Mouse (Mus musculus) C2C12 (cell line): ENCODE data around the gene Trmt1.
A peak's percentile ranks its signal among the peaks of the same experiment; 100 is the strongest.

Experiments
- CEBPB ChIP-seq: IDR thresholded peaks from one replicate; pipeline ENCODE4 v1.6.1; 2011; ENCODE audit warnings: low read depth, mild to moderate bottlenecking, control low read depth, moderate library complexity
- CTCF ChIP-seq: IDR thresholded peaks from one replicate; pipeline ENCODE4 v1.5.1; 2011; ENCODE audit not compliant: control insufficient read depth, insufficient read depth, insufficient read length
- FOSL1 ChIP-seq: IDR thresholded peaks from one replicate; pipeline ENCODE4 v1.8.0; 2011; ENCODE audit warnings: mild to moderate bottlenecking, low read length; ENCODE audit not compliant: poor library complexity, insufficient read depth, severe bottlenecking
- MAX ChIP-seq: IDR thresholded peaks from one replicate; pipeline ENCODE4 v1.6.1; 2011; ENCODE audit warnings: mild to moderate bottlenecking, control low read depth
- MYOG ChIP-seq: IDR thresholded peaks from one replicate; pipeline ENCODE4 v1.6.1; 2011; ENCODE audit not compliant: control insufficient read depth, insufficient read length; ENCODE audit errors: extremely low read depth
- USF1 ChIP-seq: IDR thresholded peaks from one replicate; pipeline ENCODE4 v1.6.1; 2011; ENCODE audit warnings: low read depth, mild to moderate bottlenecking, control low read depth, moderate library complexity

DNA sequence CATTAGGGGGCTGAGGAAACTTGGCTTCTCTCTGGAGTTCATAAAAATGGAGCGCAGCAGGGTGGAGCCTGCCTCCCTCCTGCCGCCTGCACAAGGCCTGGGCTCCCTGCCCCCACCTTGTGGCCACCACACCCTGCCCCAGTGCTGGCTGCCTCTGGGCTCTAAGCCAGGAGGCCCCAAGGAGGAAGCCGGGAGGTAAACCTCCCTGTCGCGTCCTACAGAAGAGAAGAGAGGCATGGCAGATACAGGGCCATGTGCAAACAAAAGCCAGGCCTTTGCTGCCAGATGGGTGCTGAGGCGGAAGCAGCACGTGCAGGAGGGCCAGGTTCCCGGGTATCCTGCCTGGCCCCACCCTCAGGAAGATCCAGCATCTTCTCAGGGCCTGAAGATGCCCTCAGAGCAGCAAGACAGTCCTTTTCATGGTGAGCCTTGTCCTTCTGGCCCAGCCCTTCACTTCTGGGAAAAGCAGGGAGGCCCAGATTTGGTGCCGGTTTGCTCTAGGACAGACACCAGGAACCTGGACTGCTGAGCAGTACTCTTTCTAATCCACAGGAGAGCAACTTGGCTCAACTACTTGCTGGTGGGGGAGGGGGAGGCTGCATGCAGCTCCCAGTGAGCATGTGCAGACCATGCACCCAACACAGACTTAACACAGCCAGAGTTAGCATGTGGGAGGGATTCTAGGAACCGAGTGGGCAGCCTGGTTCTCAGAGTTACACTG lies 36.9 kb downstream of the Trmt1 start, which contains the start of gene G430095P16Rik:
- TF ChIP-seq CTCF, result no peak
- TF ChIP-seq CEBPB, result no peak
- TF ChIP-seq FOSL1, result no peak
- TF ChIP-seq MAX, result peak; percentile 84
- no peak for TF ChIP-seq USF1
- TF ChIP-seq MYOG, result no peak
